Comparison of ENCODE assay signal across 8 mouse cellular contexts in genomic region chr1:136344768-136345453, GRCm38 (mm10). TPM values are rescaled to one million over a fixed set of nuclear protein-coding genes. Genes with fewer than 3 reads are reported as not detected.
DNase-seq lines count a peak whose midpoint lies in the region; ATAC-seq lines count a peak whose summit lies in the region.

No protein-coding gene starts in this region.

- H3K36me3 ChIP-seq in heart, embryonic 10.5 days: peaks cover 6% of the 10 kb centered on the region; the same call in 1 of the 2 replicates
- peaks cover 14% of the 10 kb centered on the region for H3K36me3 ChIP-seq in hindbrain, embryonic 10.5 days
- H3K36me3 ChIP-seq in liver, embryonic 12.5 days: peaks cover 19% of the 10 kb centered on the region
- no peaks in the 10 kb centered on the region for H3K36me3 ChIP-seq in neural tube, embryonic 15.5 days

- H3K9me3 ChIP-seq in heart, embryonic 10.5 days: no peaks in the 10 kb centered on the region
- H3K9me3 ChIP-seq in hindbrain, embryonic 10.5 days: no peaks in the 10 kb centered on the region
- no peaks in the 10 kb centered on the region for H3K9me3 ChIP-seq in liver, embryonic 12.5 days (replicated peaks)
- H3K9me3 ChIP-seq in neural tube, embryonic 15.5 days (replicated peaks): no peaks in the 10 kb centered on the region

- H3K4me2 ChIP-seq in liver, embryonic 12.5 days: peak overlapping the region; percentile 91
- H3K4me2 ChIP-seq in neural tube, embryonic 15.5 days: peak overlapping the region; percentile 88

- peaks cover 23% of the 10 kb centered on the region for H3K4me1 ChIP-seq in heart, embryonic 10.5 days
- peaks cover 43% of the 10 kb centered on the region for H3K4me1 ChIP-seq in hindbrain, embryonic 10.5 days (replicated peaks)
- peaks cover 73% of the 10 kb centered on the region for H3K4me1 ChIP-seq in liver, embryonic 12.5 days
- peaks cover 39% of the 10 kb centered on the region for H3K4me1 ChIP-seq in neural tube, embryonic 15.5 days

- H3K27me3 ChIP-seq in heart, embryonic 10.5 days (ENCODE audit: insufficient read depth, poor library complexity, severe bottlenecking): 0 out of 2 replicates have a peak, but pooled peaks cover 4% of the 10 kb centered on the region
- peaks cover 17% of the 10 kb centered on the region for H3K27me3 ChIP-seq in hindbrain, embryonic 10.5 days (ENCODE audit: insufficient read depth, poor library complexity, severe bottlenecking)
- no peaks in the 10 kb centered on the region; the same call in 1 of the 2 replicates for H3K27me3 ChIP-seq in liver, embryonic 12.5 days (replicated peaks)
- no peaks in the 10 kb centered on the region for H3K27me3 ChIP-seq in neural tube, embryonic 15.5 days (replicated peaks)

- peak overlapping the region; percentile 85 for H3K4me3 ChIP-seq in heart, embryonic 10.5 days
- H3K4me3 ChIP-seq in hindbrain, embryonic 10.5 days: peak overlapping the region; percentile 94
- peak overlapping the region; percentile 95 for H3K4me3 ChIP-seq in liver, embryonic 12.5 days
- H3K4me3 ChIP-seq in neural tube, embryonic 15.5 days (replicated peaks): peak overlapping the region; percentile 92

- ATAC-seq in liver, embryonic 12.5 days: no peak
- no peak for ATAC-seq in neural tube, embryonic 15.5 days (ENCODE audit: low FRiP score)

- 1% methylated on average over 22 of the region's 22 CpGs for WGBS in heart, embryonic 10.5 days
- WGBS in hindbrain, embryonic 10.5 days: under 1% methylated on average over 22 of the region's 22 CpGs
- 2% methylated on average over 22 of the region's 22 CpGs for WGBS in liver, embryonic 12.5 days (ENCODE audit: insufficient replicate concordance)
- WGBS in neural tube, embryonic 15.5 days: under 1% methylated on average over 22 of the region's 22 CpGs

- DNase-seq in heart, embryonic 10.5 days (ENCODE audit: low spot score): no peak
- DNase-seq in heart, adult 11 months: no peak
- peak; percentile 31 for DNase-seq in ES-CJ7 (ENCODE audit: low read depth, low spot score)
- DNase-seq in embryo, embryonic 10 days (ENCODE audit: low spot score): peak; percentile 39
- DNase-seq in hindbrain, embryonic 10.5 days (ENCODE audit: low spot score): no peak
- DNase-seq in urinary bladder, postnatal 4 days (ENCODE audit: low spot score in 2 of 2): no peak

- peak overlapping the region; percentile 98 for H3K27ac ChIP-seq in heart, embryonic 10.5 days
- H3K27ac ChIP-seq in hindbrain, embryonic 10.5 days: peak overlapping the region; percentile 98
- H3K27ac ChIP-seq in liver, embryonic 12.5 days: peak overlapping the region; percentile 98
- peak overlapping the region; percentile 99 for H3K27ac ChIP-seq in neural tube, embryonic 15.5 days (replicated peaks)

- H3K9ac ChIP-seq in liver, embryonic 12.5 days: peak overlapping the region; percentile 95
- H3K9ac ChIP-seq in neural tube, embryonic 15.5 days (replicated peaks): peak overlapping the region; percentile 97

RNA-seq across cellular contexts. Expression of gene Camsap2, which starts 1.0 kb away (rescaled TPM):
- 7.1 and 10.9 TPM in 2 replicates for polyA plus RNA-seq in heart, embryonic 10.5 days (2016; fragmentation: Nextera tagmentation; extraction: Ambion mirVana)
- 13.2 and 13.3 TPM in 2 replicates for polyA plus RNA-seq in hindbrain, embryonic 10.5 days (2016; fragmentation: Nextera tagmentation; extraction: Ambion mirVana)
- polyA plus RNA-seq in liver, embryonic 12.5 days (2016; fragmentation: Nextera tagmentation; extraction: Ambion mirVana): 10.9 and 11.1 TPM in 2 replicates
- polyA plus RNA-seq in neural tube, embryonic 15.5 days (2015; fragmentation: Nextera tagmentation; extraction: Ambion mirVana): 23.1 and 27.1 TPM in 2 replicates

Comparison
In these comparisons a context has a peak if more than half of its experiments do, and no peak if none do; other contexts are left out.
1. DNase-seq: peak in ES-CJ7 (single experiment) and embryo, embryonic 10 days (single experiment); none in heart, embryonic 10.5 days (single experiment), heart, adult 11 months (single experiment), hindbrain, embryonic 10.5 days (single experiment) and urinary bladder, postnatal 4 days (0 of 2).
2. Peak in every context shown above with its lines, with median percentiles within 50 percentile points of each other: H3K27ac ChIP-seq and H3K4me3 ChIP-seq.